ENCODE assay signal across 12 mouse cellular contexts in the genomic region with DNA sequence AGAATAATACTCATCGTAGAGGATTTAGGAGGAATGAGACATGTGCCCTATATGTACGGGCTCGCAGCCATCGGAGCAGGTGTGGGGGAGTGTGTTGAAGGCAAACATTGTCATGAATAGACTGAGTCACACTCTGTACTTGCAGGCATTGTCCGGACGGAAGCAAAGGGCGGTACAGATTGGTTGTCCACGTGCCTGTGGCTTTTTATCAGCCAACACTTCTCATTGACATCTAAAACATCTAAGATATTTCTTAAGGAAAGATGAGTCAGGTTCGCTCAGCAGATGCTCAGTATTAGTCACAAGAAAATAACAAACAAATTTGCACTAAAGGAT.
A peak's percentile ranks its signal among the peaks of the same experiment; 100 is the strongest.
DNase-seq lines count a peak whose midpoint lies in the region; ATAC-seq and TF ChIP-seq lines count a peak whose summit lies in the region.
"Had no signal": no experiment of that assay in that cellular context is flagged by ENCODE, and none has a peak within 500 bp of the region (broad histone marks: within the 10 kb centered on the region; RNA-seq: fewer than 3 reads in every experiment).

No protein-coding gene starts in this region.

- no peak overlapping the region for H3K4me3 ChIP-seq in midbrain, postnatal 0 days (ENCODE audit: low read depth, low read length)

- peak; percentile 41; the same call in 1 of the 2 replicates for ATAC-seq in frontal cortex, adult (ENCODE audit: low TSS enrichment)
- no peak for ATAC-seq in midbrain, postnatal 0 days (ENCODE audit: low FRiP score)

- no peaks in the 10 kb centered on the region for H3K4me1 ChIP-seq in midbrain, postnatal 0 days (ENCODE audit: insufficient read depth, low read length)

- DNase-seq in frontal cortex, postnatal 14 days (ENCODE audit: low spot score in 2 of 2), result no peak
- DNase-seq in left cerebral cortex, adult 8-10 months (ENCODE audit: low spot score in 2 of 2), result peak; percentile 28 to 61
- no peak for DNase-seq in left cerebral cortex, adult 11 months (ENCODE audit: low spot score)
- DNase-seq in NIH3T3 (ENCODE audit: low read depth), result peak; percentile 88
- DNase-seq in midbrain, postnatal 0 days (ENCODE audit: low spot score), result no peak
- DNase-seq in cerebellum, adult 8-10 months, result no peak
- no peak for DNase-seq in embryo, embryonic 10.5 days (ENCODE audit: low spot score)
- DNase-seq: adrenal gland, adult 2 months; liver; lung, postnatal 14 days had no signal

- H3K4me2 ChIP-seq in midbrain, postnatal 0 days (ENCODE audit: low read depth, low read length, poor library complexity, severe bottlenecking), result peak overlapping the region; percentile 15; the same call in 1 of the 2 replicates

- H3K27me3 ChIP-seq in midbrain, postnatal 0 days (ENCODE audit: insufficient read depth, low read length), result no peaks in the 10 kb centered on the region

- no peaks in the 10 kb centered on the region for H3K9me3 ChIP-seq in midbrain, postnatal 0 days (ENCODE audit: low read length)

- H3K9ac ChIP-seq in midbrain, postnatal 0 days (replicated peaks; ENCODE audit: low read length, poor library complexity, severe bottlenecking), result no peak overlapping the region

- 0 out of 2 replicates have a peak overlapping the region, but pooled peaks have one; percentile 18 for H3K27ac ChIP-seq in midbrain, postnatal 0 days (ENCODE audit: low read depth, low read length)
- H3K27ac ChIP-seq: kidney, postnatal 0 days had no signal

- no peak for TF ChIP-seq CTCF in midbrain, postnatal 0 days (IDR thresholded peaks at IDR 0.05)

- 35% methylated on average over 9 of the region's 9 CpGs for WGBS in midbrain, postnatal 0 days

- no peaks in the 10 kb centered on the region for H3K36me3 ChIP-seq in midbrain, postnatal 0 days (ENCODE audit: insufficient read depth, low read length)

Comparison
In these comparisons a context has a peak if more than half of its experiments do, and no peak if none do; other contexts are left out.
1. DNase-seq: peak in left cerebral cortex, adult 8-10 months (2 of 2) and NIH3T3 (single experiment); none in frontal cortex, postnatal 14 days (0 of 2), left cerebral cortex, adult 11 months (single experiment), midbrain, postnatal 0 days (single experiment), cerebellum, adult 8-10 months (single experiment) and embryo, embryonic 10.5 days (single experiment).